Mouse (Mus musculus) kidney, adult 9 months (tissue): Measurements from ENCODE around the gene Pck2.

Experiments
- DNase-seq: peaks from one replicate; pipeline ENCODE4 v3.0.0; 2022

Pck2 gene

GRCm38 (mm10) chr14:55536116-55536745, 3.8 kb upstream of the Pck2 start:
- peak; percentile 53 for DNase-seq

GRCm38 (mm10) chr14:55540787-55541321, 788 bp downstream of the Pck2 start:
- peak; percentile 71 for DNase-seq

DNA sequence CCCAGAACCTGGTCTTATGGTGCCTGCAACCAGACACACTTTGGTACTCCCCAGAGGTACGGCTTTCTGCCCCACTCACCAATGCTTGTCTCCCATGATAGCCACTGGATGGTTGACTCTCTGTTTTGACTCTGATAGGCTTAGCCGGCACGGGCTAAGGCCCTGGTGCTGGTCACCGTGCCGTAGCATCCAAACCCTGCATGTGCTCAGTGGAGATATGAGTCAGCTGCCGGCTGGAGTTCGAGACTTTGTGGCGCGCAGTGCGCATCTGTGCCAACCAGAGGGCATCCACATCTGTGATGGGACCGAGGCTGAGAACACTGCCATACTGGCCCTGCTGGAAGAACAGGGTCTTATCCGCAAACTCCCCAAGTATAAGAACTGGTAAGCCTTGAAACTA, 2.2 kb downstream of the Pck2 start:
- DNase-seq = no peak

DNA sequence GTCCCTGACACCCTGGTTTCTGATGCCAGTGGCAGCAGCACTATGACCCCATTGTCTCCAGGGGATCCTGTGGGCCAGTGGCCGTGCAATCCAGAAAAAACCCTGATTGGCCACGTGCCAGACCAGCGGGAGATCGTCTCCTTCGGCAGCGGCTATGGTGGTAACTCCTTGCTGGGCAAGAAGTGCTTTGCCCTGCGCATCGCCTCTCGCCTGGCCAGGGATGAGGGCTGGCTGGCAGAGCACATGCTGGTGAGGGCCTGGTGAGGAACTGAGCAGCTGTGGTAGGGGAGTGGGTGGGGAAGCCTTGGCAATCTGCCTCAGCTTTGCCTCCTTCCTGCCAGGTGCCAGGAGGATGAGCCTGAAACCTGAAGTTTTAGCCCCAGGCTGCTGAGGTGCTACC, 4.3 kb downstream of the Pck2 start:
- DNase-seq = no peak

DNA sequence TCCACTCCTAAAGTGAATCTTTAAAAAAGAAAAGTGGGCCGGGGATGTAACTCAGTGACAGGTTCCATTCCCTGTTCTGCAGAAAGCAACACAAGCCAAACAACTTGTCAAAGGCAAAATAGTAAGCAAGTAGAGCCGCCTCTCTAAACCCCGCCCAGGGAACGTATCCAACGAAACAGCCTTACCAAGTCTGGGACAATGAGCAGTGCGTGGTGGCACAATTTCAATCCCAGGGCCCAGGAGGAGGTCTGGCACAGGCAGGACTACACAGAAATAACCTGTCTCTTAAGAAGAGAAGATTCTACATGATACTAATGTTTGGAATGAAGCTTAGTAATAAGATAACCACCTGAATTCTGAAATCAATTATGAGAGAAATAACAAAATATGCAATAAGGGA, 10.1 kb downstream of the Pck2 start:
- no peak for DNase-seq

DNA sequence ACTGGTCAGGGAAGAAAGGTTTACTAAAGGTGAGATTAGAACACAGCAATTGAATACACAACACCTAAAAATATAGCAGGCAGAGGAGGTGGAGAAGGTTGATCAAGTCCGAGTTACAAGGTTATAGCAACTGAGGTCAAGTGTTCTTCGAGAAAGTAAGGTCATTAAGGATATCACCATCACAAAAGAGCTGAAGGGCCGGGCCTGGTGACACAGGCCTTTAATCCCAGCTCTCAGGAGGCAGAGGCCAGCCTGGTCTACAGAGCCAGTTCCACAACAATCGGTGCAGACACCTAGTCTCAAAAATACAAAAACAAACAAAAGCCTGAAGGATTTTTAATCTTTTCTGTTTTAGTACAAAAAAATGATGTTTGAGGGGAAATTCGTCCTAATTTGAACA, 11.3 kb downstream of the Pck2 start:
- DNase-seq = no peak

- no peak for DNase-seq
These were observed 11.7 kb downstream of the Pck2 start for GRCm38 (mm10) chr14:55551794-55552193.

GRCm38 (mm10) chr14:55554635-55555034, 14.6 kb downstream of the Pck2 start:
- DNase-seq = no peak

- DNase-seq = no peak
These were observed 15.7 kb downstream of the Pck2 start for GRCm38 (mm10) chr14:55555788-55556187.

GRCm38 (mm10) chr14:55557003-55557402, 16.9 kb downstream of the Pck2 start:
- peak; percentile 95 for DNase-seq

GRCm38 (mm10) chr14:55557587-55557986, 17.5 kb downstream of the Pck2 start:
- DNase-seq = peak; percentile 60

DNA sequence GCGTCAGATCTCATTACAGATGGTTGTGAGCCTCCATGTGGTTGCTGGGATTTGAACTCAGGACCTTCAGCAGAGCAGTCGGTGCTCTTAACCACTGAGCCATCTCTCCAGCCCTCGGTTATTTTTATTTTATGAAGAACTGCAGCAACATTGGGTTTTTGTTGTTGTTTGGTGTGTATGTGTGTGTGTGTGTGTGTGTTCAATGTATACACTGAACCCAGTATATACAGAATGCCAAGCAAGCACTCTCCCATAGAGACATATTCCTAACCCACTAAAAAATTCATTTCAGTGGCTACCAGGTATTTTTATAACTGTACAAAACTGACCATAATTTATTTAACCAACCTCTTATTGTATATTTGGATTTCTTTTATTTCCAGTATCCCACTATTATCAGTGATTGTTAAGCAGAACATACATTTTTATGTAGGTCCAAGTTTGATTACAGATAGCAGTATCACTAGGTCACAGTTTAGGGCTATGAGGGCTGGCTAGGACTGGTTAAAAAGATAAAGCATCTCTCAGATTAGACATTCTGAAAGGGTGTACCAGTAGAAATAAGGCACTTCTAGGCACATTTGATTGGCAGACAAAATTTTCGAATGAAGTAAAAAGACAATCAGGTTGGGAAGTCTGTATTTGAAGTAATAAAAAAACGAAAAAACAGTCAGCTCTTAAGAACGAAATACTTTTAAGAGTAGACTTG, 18.8 kb downstream of the Pck2 start:
- DNase-seq = no peak

DNA sequence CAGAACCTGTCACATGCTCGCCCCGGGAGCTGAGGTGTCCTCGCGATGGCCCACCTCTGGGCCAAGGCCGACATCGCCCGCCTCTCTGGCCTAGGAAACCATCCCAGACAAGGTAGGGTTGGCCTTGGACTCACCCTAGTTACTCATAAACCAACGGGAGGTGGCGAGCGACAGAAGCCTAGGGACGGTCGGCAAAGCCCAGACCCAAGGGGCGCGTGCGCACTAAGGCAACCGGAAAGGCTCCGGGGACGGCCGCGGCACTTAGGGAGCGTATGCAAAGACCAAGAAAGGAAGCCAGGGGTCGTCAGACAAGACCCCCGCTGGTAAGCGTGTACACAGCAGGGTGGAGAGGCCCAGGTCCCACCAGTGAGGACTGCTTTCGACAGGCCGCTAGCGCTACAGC, 19.7 kb downstream of the Pck2 start, which contains the start of gene Dcaf11:
Gene Dcaf11 (plus strand): TSS at position 208 of the 403 bp plus-strand sequence.
- DNase-seq = peak; percentile 97

GRCm38 (mm10) chr14:55560202-55561073, 20.4 kb downstream of the Pck2 start, which contains the start of gene A730061H03Rik:
Gene A730061H03Rik, minus strand, starts transcription at chr14:55560406.
- DNase-seq = peak; percentile 99

DNA sequence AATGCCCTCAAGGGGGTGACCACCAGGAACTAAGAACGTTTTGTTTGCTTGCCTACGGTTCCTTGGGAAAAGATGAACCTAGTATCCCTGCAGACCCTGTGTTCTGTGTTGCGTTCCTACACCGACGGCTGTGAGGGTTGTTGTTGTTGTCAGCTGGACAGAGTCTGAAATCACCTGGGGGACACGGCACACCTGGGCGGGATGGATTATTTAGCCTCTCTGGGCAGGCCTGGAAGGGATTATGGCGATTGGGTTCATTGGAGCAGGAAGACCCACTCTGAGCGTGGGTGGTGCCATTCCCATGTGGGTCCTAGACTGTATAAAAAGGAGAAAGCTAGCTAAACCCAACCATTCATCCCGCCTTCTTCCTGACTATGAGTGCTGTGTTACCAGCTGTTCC, 21.8 kb downstream of the Pck2 start:
- DNase-seq = no peak

DNA sequence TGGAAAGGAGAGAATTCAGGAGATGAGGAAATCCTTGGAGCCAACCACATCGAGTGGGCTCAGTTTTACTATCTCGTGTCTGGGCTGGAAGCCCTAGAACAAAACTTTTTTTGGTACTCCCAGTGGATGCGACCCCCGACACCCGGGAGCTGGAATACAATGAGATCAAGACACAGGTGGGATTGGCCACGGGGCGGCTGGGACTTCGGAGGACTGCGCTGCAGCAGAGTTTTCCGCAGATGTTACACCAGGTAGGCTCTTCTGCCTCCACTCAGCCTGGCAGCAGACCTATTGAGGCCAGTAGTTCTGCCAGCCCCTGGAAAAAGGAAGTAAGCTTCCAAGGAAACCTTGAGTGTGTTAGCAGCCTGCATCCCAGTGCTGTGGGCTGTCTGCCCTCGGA, 23.2 kb downstream of the Pck2 start:
- no peak for DNase-seq

- no peak for DNase-seq
These were observed 25.7 kb downstream of the Pck2 start for GRCm38 (mm10) chr14:55565748-55566147.

DNA sequence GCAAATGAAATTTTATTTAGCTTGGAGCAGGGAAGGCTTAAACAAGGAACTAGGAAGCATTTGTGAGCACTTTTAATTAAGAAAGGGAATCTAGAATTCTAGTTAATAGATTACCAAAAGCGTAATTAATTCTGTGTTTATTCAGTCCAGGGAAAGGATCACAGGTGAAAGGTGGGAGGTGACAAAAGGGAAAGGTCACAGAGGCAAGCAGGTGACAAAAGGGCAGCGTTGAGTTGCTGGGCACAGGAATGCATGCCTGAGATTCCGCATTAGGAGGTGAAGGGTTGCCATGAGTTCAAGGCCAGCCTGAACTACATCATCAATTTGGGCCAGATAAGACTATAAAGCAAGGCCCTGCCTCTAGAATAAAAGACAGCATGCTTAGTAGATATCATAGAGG, 27.4 kb downstream of the Pck2 start:
- peak; percentile 64 for DNase-seq

DNA sequence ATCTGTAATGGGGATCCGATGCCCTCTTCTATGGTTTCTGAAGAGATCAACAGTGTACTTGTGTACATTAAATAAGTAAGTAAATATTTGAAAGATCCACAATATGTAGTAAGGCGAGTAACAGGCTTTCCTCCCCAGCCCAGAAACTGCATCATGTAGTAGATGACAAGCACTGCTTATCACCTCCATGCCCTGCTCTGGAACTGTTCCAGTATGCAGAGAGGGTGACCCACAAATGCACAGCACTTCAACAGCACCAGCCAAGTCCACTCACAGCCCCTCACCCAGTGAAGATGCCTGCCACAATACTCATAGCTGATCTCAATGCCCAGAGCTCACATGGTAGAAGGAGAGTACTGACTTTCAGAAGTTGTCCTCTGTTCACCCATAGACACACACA, 30.5 kb downstream of the Pck2 start:
- DNase-seq = no peak

DNA sequence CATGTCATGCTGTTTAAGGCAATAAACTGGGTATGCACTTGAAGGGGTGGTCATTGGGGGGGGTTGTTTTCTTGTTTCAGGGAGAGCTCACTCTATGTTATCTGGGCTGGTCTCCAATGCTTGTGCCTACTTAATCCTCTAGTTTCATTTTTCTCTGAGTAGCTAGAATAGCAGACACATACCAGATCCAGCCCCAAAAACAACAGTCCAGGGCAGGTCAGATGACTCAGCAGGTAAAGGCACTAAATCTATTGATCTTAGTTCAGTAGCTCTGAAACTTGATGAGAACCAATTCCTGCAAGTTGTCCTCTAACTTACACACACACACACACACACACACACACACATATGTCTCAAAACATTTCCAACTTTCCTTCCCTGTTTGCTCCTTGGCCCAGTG, 31.7 kb downstream of the Pck2 start:
- no peak for DNase-seq

DNA sequence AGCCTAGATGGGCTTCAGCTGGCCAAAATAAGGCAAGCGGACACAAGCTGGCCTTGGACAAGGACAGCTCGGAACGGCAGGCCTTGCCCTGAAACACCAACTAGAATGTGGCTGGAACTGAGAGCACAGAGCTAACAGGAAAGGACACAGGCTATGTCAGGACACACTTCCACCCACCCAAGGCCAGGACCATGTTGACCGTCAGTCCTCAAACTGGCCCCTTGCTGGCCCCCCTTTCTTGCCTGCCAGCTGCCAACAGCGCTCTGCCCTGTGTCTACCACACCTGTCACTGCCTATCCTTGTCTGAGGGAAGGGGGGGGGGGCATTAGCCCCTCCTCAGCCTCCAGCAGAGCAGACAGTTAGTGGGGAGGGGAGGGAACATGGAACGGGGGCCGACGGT, 35.2 kb downstream of the Pck2 start, which contains the start of gene Fitm1:
Gene Fitm1 (plus strand): TSS at position 316 of the 400 bp plus-strand sequence.
- no peak for DNase-seq

GRCm38 (mm10) chr14:55575711-55576110, 35.6 kb downstream of the Pck2 start:
- peak; percentile 66 for DNase-seq

- DNase-seq = peak; percentile 42
These were observed 36.3 kb downstream of the Pck2 start for GRCm38 (mm10) chr14:55576376-55576775.
